In the genomic region with DNA sequence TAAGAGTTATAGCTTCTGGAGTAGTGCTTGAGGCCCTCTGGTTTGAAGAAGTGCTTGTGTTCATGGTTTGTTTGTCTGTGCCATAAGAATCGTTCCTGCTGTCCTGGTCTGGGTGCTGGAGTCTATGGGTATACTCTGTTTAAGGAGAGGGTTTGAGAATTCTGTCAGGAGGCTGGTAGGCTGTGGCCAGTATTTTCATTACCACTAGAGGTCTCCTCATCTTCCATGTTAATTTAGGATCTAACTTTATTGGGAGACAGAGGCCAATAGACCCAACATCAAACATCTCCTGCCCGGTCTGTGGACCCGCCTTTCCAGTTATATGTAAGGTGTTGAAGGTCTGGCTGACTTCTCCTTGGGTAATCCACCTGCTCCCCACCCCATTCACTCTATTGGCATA, we compare ENCODE assay signal across 14 mouse cellular contexts. TPM values are rescaled to one million over a fixed set of nuclear protein-coding genes. Genes with fewer than 3 reads are reported as not detected.
A peak's percentile ranks its signal among the peaks of the same experiment; 100 is the strongest.
DNase-seq lines count a peak whose midpoint lies in the region; ATAC-seq and TF ChIP-seq lines count a peak whose summit lies in the region.
"Had no signal": no experiment of that assay in that cellular context is flagged by ENCODE, and none has a peak within 500 bp of the region (broad histone marks: within the 10 kb centered on the region; RNA-seq: fewer than 3 reads in every experiment).

No protein-coding gene starts in this region.

- H3K9ac ChIP-seq in lung, postnatal 0 days (replicated peaks; ENCODE audit: low read depth): no peak overlapping the region
- no peak overlapping the region for H3K9ac ChIP-seq in stomach, postnatal 0 days (ENCODE audit: low read length)

- H3K27ac ChIP-seq in cerebellum, adult 2 months (ENCODE audit: insufficient read depth, low read length): peak overlapping the region; percentile 73; the same call in 1 of the 2 replicates
- H3K27ac ChIP-seq in lung, postnatal 0 days (ENCODE audit: low read length): no peak overlapping the region
- H3K27ac ChIP-seq in stomach, postnatal 0 days (replicated peaks): no peak overlapping the region
- H3K27ac ChIP-seq: embryonic facial prominence, embryonic 10.5 days; forebrain, embryonic 10.5 days; limb, embryonic 10.5 days had no signal

- H3K9me3 ChIP-seq in lung, postnatal 0 days (ENCODE audit: low read length): no peaks in the 10 kb centered on the region
- no peaks in the 10 kb centered on the region for H3K9me3 ChIP-seq in stomach, postnatal 0 days (ENCODE audit: control insufficient read depth, low read length)
- H3K9me3 ChIP-seq: embryonic facial prominence, embryonic 10.5 days; forebrain, embryonic 10.5 days; limb, embryonic 10.5 days had no signal

- ATAC-seq in lung, postnatal 0 days: no peak
- no peak for ATAC-seq in stomach, postnatal 0 days (ENCODE audit: low FRiP score, low TSS enrichment)
- no peak for ATAC-seq in erythroid progenitor cell, adult 5-6 weeks (replicated peaks; ENCODE audit: low FRiP score, poor library complexity, severe bottlenecking)

- H3K4me3 ChIP-seq in cerebellum, adult 2 months (replicated peaks; ENCODE audit: insufficient read depth, low read depth, low read length): no peak overlapping the region
- H3K4me3 ChIP-seq in lung, postnatal 0 days (ENCODE audit: low read depth, low read length): no peak overlapping the region
- no peak overlapping the region for H3K4me3 ChIP-seq in stomach, postnatal 0 days (ENCODE audit: low read depth, low read length)
- H3K4me3 ChIP-seq: embryonic facial prominence, embryonic 10.5 days; forebrain, embryonic 10.5 days; limb, embryonic 10.5 days; myocyte had no signal

- no peaks in the 10 kb centered on the region for H3K27me3 ChIP-seq in cerebellum, adult 2 months (ENCODE audit: control insufficient read depth, insufficient read depth, low read length)
- no peaks in the 10 kb centered on the region for H3K27me3 ChIP-seq in lung, postnatal 0 days (replicated peaks; ENCODE audit: insufficient read depth, low read length)
- H3K27me3 ChIP-seq in stomach, postnatal 0 days (ENCODE audit: control insufficient read depth, insufficient read depth, low read length): no peaks in the 10 kb centered on the region

- WGBS in cerebellum, adult 2 months: 74% methylated on average over 3 of the region's 3 CpGs
- 31% methylated on average over 3 of the region's 3 CpGs for WGBS in lung, postnatal 0 days
- WGBS in stomach, postnatal 0 days: 40% methylated on average over 3 of the region's 3 CpGs

- TF ChIP-seq EP300 in lung, postnatal 0 days (IDR thresholded peaks at IDR 0.05): no peak
- no peak for TF ChIP-seq EP300 in stomach, postnatal 0 days (optimal IDR thresholded peaks at IDR 0.05)

- no peak overlapping the region for H3K4me2 ChIP-seq in lung, postnatal 0 days (replicated peaks; ENCODE audit: low read depth, low read length)
- H3K4me2 ChIP-seq in stomach, postnatal 0 days (replicated peaks; ENCODE audit: low read depth): no peak overlapping the region

- peak; percentile 16; the same call in 1 of the 2 replicates for TF ChIP-seq CTCF in cerebellum, adult 2 months (IDR thresholded peaks at IDR 0.05; ENCODE audit: borderline replicate concordance, insufficient read depth, low read depth, low read length)
- TF ChIP-seq CTCF in lung, postnatal 0 days (IDR thresholded peaks at IDR 0.05): peak; percentile 60
- peak; percentile 62 for TF ChIP-seq CTCF in stomach, postnatal 0 days (IDR thresholded peaks at IDR 0.05; ENCODE audit: low read depth)

- DNase-seq in cerebellum, adult 2 months: peak; percentile 29 to 43
- DNase-seq in cerebellum, adult 9-10 months: no peak
- DNase-seq in kidney, adult 18-20 months: peak; percentile 32
- no peak for DNase-seq in kidney, postnatal 10 days
- DNase-seq in lung, postnatal 0 days (ENCODE audit: low spot score): peak; percentile 54
- DNase-seq in lung, postnatal 25 days (ENCODE audit: low spot score): no peak
- DNase-seq in stomach, postnatal 0 days (ENCODE audit: low spot score): no peak
- DNase-seq: adrenal gland, adult 2 months; heart, postnatal 10 days had no signal

- TF ChIP-seq POLR2A in cerebellum, adult 2 months (IDR thresholded peaks at IDR 0.05; ENCODE audit: borderline replicate concordance, insufficient read depth, low read length): no peak

- no peaks in the 10 kb centered on the region for H3K36me3 ChIP-seq in lung, postnatal 0 days (ENCODE audit: insufficient read depth, low read length)
- H3K36me3 ChIP-seq in stomach, postnatal 0 days (ENCODE audit: control insufficient read depth, insufficient read depth, low read length): no peaks in the 10 kb centered on the region
- H3K36me3 ChIP-seq: embryonic facial prominence, embryonic 10.5 days; forebrain, embryonic 10.5 days; limb, embryonic 10.5 days had no signal

- peaks cover 24% of the 10 kb centered on the region for H3K4me1 ChIP-seq in cerebellum, adult 2 months (ENCODE audit: control insufficient read depth, insufficient read depth, low read length)
- no peaks in the 10 kb centered on the region for H3K4me1 ChIP-seq in lung, postnatal 0 days (ENCODE audit: insufficient read depth, low read depth, low read length)
- H3K4me1 ChIP-seq in stomach, postnatal 0 days (replicated peaks; ENCODE audit: control insufficient read depth, insufficient read depth): no peaks in the 10 kb centered on the region
- H3K4me1 ChIP-seq: embryonic facial prominence, embryonic 10.5 days; forebrain, embryonic 10.5 days; limb, embryonic 10.5 days had no signal

RNA-seq across cellular contexts. Expression of gene Susd6, which starts 7.4 kb away (rescaled TPM):
- polyA plus RNA-seq in cerebellum, adult 2 months (2012; rRNA removed): 46.3 and 54.8 TPM in 2 replicates
- 26.5 and 34.9 TPM in 2 replicates for polyA plus RNA-seq in lung, postnatal 0 days (2015; fragmentation: Nextera tagmentation; extraction: Ambion mirVana)
- polyA plus RNA-seq in stomach, postnatal 0 days (2015; fragmentation: Nextera tagmentation; extraction: Ambion mirVana): 12.3 and 12.9 TPM in 2 replicates
- total RNA-seq in erythroid progenitor cell, adult 5-6 weeks (2015; ENCODE audit: low replicate concordance): 39.8 and 46.9 TPM in 2 replicates
- 63.2 and 67.7 TPM in 2 replicates for total RNA-seq in erythroid progenitor cell, adult 5-6 weeks (2017; ENCODE audit: low replicate concordance)

RNA-seq across cellular contexts. Expression of gene Ccdc177, which starts 22.4 kb away (rescaled TPM):
- polyA plus RNA-seq in cerebellum, adult 2 months (2012; rRNA removed): 4.9 and 5.4 TPM in 2 replicates
- polyA plus RNA-seq in lung, postnatal 0 days (2015; fragmentation: Nextera tagmentation; extraction: Ambion mirVana): 0.02 TPM in 1 of 2 replicates, not detected in the other
- 0.06 and 0.07 TPM in 2 replicates for polyA plus RNA-seq in stomach, postnatal 0 days (2015; fragmentation: Nextera tagmentation; extraction: Ambion mirVana)
- not detected in 2 replicates for total RNA-seq in erythroid progenitor cell, adult 5-6 weeks (2015; ENCODE audit: low replicate concordance)
- total RNA-seq in erythroid progenitor cell, adult 5-6 weeks (2017; ENCODE audit: low replicate concordance): not detected in 2 replicates
- polyA plus RNA-seq: adrenal gland, adult 2 months; myocyte had no signal

Comparison
In these comparisons a context has a peak if more than half of its experiments do, and no peak if none do; other contexts are left out.
1. DNase-seq: peak in cerebellum, adult 2 months (2 of 2), kidney, adult 18-20 months (single experiment) and lung, postnatal 0 days (single experiment); none in cerebellum, adult 9-10 months (single experiment), kidney, postnatal 10 days (single experiment), lung, postnatal 25 days (single experiment) and stomach, postnatal 0 days (single experiment).
2. Peak in every context shown above with its lines, with median percentiles within 50 percentile points of each other: CTCF ChIP-seq.